Mouse (Mus musculus) embryonic fibroblast, embryonic 13.5 days (primary cell): ENCODE data around the gene Tie1. TPM values are rescaled to one million over a fixed set of nuclear protein-coding genes. Genes with fewer than 3 reads are reported as not detected.

Experiments used
- H3K27ac ChIP-seq: 2 replicates; pipeline ENCODE4 v1.5.1; 2012; ENCODE audit warnings: low read length, control low read depth, inconsistent platforms; ENCODE audit not compliant: insufficient read depth
- H3K4me1 ChIP-seq: 2 replicates; pipeline ENCODE4 v1.6.1; 2011; ENCODE audit warnings: low read length; ENCODE audit not compliant: control insufficient read depth, insufficient read depth
- H3K4me3 ChIP-seq: 2 replicates; pipeline ENCODE4 v1.5.1; 2011; ENCODE audit warnings: mild to moderate bottlenecking, control low read depth, low read length; ENCODE audit not compliant: insufficient read depth
- CTCF ChIP-seq: IDR thresholded peaks from 2 replicates; pipeline ENCODE4 v1.5.1; 2011; ENCODE audit warnings: mild to moderate bottlenecking, control low read depth, low read length, moderate library complexity, borderline replicate concordance; ENCODE audit not compliant: insufficient read depth
- POLR2A ChIP-seq: IDR thresholded peaks from 2 replicates; pipeline ENCODE4 v1.6.1; 2011; ENCODE audit warnings: low read depth, mild to moderate bottlenecking, control low read depth, low read length, moderate library complexity
- polyA plus RNA-seq: library from polyadenylated mRNA; stranded (reverse); fragments of >200 nt; gene quantifications from 2 replicates; pipeline ENCODE4 v1.2.4, GENCODE M21; 2011; ENCODE audit warnings: low read depth; ENCODE audit not compliant: missing spikeins, insufficient read length

Gene Tie1
- not detected in 2 replicates for polyA plus RNA-seq

DNA sequence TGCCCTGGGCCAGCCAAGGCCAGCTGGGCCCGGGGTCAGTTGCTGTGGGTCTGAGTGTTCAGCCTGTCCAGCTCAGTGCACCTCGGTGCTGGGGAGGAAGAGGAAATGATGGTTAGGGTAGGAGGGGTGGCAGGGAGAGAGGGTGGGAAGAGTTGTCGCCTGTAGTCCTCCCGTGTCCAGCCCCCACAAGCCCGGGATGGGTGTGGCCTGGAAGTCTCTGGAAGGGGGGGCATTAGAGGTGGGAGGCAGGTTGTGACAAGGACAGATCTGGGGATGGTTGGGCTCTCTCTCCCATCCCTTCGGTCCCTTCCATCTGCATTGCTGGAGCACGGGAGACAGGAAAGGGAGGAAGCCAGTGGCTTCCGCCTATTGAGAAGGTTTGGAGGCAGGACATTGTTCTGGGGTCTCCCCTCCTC, at the start of gene Tie1:
Gene Tie1 (minus strand): TSS at position 345 of the 416 bp plus-strand sequence.
- H3K4me3 ChIP-seq, result no peak within 1 kb of the TSS

DNA sequence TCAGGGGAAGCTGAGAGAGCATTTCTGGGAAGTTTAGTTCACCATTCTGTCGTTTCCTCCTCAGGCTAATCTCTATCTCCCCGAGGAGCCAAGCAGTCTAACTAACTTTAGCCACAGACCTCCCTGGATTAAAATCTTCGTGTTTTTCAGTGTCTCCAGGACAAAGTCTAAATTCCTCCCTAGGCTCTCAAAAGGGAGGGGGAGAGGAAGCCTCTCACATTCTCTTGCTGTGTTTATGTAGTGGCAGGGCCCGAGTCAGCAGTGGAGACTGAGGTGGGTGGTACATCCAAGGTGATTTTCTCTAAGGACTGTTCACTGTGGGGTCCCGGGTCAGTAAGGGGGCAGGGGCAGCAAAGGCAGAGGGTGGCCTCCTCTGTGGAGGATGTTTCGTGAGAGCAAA, 47.9 kb upstream of the Tie1 start:
- Histone ChIP-seq H3K4me3 (no peak overlapping the region), H3K4me1 (no peaks in the 10 kb centered on the region), H3K27ac (no peak overlapping the region)
- TF ChIP-seq POLR2A (no peak), CTCF (no peak)

More for the DNA sequence above, at the start of gene Tie1:
- no peaks in the 10 kb centered on the region for H3K4me1 ChIP-seq
- H3K27ac ChIP-seq, result no peak within 1 kb of the TSS
- TF ChIP-seq CTCF (no peak), POLR2A (no peak)

DNA sequence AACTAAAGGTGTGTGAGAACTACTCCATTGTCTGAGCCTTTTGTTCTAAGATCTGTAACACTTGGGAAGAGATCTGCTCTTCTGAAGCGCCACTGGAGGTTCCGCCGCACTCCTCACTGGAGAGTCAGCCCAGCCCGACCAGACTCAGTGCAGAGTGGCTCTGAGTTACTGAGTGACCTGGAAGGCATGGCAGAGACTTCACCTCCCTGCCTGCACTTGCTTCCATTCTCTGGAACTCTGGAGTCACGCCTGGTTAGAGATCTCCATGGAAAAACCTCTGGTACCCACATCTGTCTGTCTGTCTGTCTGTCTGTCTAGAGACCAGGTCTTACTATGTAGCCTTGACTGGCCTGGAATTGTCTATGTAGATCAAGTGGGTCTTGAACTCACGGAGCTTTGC, 45.7 kb upstream of the Tie1 start:
- no peak for TF ChIP-seq CTCF
- TF ChIP-seq POLR2A, result no peak
- no peaks in the 10 kb centered on the region for H3K4me1 ChIP-seq
- H3K4me3 ChIP-seq, result no peak overlapping the region

DNA sequence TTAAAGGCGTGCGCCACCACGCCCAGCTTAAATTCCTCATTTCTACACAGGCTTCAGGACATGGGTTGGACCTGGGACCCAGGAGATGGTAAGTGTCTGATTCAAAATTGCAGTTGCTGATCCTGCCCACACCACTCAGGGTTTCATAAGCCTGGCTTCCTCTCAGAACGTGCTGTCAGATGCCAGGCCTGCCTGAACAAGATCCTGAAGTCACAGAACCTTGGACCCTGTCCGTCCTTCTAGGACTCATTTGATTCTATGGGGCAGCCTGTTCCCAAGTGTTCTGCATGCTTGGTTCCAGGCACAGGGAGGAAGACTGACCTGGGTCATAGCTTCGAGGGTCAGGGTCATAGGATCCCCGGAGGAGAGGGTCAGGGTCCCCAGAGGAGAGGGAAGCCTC, 43.7 kb upstream of the Tie1 start:
- H3K4me1 ChIP-seq, result no peaks in the 10 kb centered on the region
- no peak overlapping the region for H3K4me3 ChIP-seq
- no peak for TF ChIP-seq POLR2A
- no peak for TF ChIP-seq CTCF
- H3K27ac ChIP-seq, result no peak overlapping the region

More for the DNA sequence above, 45.7 kb upstream of the Tie1 start:
- H3K27ac ChIP-seq, result no peak overlapping the region; the same call in 1 of the 2 replicates

DNA sequence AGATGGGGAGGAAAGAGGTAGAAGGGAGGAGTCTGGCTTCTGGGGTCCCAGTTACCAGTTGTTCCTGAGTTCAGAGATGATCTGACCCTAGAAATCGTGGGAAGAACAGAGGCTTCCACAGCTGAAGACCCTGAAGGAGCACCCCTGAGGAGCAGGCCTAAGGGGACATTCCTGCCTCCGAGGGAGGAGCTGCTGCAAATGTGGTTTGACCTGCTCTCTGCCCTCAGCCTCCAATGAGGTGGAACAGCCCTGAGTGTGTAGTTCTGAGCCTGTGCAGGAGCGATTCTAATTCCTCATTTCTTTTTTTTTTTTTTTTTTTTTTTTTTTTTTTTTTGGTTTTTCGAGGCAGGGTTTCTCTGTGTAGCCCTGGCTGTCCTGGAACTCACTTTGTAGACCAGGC, 43.3 kb upstream of the Tie1 start:
- Histone ChIP-seq H3K4me3 (no peak overlapping the region), H3K27ac (no peak overlapping the region), H3K4me1 (no peaks in the 10 kb centered on the region)
- no peak for TF ChIP-seq CTCF
- TF ChIP-seq POLR2A, result no peak

DNA sequence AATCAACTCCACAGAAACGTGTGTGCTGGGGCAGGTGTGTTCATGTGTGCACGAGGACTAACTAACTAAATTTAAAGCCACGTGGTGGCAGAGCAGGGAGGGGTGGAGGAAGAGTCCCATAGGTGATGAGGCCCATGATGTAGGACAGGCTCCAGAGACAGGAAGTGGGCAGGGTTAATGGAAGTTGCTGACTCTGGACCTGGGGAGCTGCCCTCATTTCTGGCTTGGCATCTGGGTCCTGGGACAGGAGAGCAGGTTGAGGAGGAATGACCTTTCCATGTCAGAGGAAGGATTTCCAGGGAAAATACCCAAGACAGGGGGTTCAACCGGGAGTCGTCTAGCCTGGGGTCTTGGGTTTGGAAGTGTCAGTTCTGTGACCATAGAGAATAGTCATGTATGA, 42.8 kb upstream of the Tie1 start:
- Histone ChIP-seq H3K4me3 (no peak overlapping the region), H3K4me1 (no peaks in the 10 kb centered on the region), H3K27ac (no peak overlapping the region)
- TF ChIP-seq POLR2A (no peak), CTCF (no peak)

DNA sequence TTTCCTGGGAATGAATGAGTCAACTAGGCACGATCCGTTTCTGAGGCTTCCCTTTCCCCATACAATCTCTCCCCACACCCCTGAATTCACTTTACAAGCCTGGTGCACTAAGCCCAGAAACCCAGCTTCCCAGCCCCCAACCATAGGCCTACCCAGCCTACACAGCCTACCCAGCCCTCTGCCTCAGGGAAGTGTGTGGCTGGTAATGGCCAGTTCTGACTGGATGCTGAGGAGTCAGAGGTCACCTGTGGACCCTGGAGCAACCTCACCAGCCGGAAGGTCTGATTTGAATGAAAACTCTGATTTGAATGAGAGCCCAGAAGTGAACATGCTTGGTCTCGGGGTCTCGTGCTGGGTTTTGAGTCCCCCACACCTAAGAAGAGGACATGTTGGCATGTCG, 37.9 kb upstream of the Tie1 start:
- TF ChIP-seq CTCF, result no peak
- no peak for TF ChIP-seq POLR2A
- no peak overlapping the region for H3K27ac ChIP-seq
- H3K4me1 ChIP-seq, result no peaks in the 10 kb centered on the region
- no peak overlapping the region for H3K4me3 ChIP-seq

DNA sequence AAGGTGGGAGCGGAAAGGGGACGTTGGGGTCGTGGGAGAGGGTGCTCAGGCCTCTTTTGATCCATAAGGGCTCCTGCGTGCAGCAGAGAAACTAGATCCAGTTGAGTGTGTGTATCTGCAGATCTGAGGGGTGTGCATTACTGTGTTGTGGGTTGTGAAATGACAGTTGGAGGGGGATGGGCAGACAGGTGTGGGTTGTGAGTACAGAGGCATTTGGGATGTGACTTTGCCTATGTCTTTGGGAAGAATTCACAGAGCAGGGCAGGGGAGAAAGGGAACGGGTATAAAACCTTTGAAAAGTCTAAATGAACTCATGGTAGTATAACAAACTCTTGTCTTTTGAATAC, 37.4 kb upstream of the Tie1 start:
- Histone ChIP-seq H3K4me1 (no peaks in the 10 kb centered on the region), H3K4me3 (no peak overlapping the region), H3K27ac (no peak overlapping the region)
- TF ChIP-seq POLR2A, result no peak

DNA sequence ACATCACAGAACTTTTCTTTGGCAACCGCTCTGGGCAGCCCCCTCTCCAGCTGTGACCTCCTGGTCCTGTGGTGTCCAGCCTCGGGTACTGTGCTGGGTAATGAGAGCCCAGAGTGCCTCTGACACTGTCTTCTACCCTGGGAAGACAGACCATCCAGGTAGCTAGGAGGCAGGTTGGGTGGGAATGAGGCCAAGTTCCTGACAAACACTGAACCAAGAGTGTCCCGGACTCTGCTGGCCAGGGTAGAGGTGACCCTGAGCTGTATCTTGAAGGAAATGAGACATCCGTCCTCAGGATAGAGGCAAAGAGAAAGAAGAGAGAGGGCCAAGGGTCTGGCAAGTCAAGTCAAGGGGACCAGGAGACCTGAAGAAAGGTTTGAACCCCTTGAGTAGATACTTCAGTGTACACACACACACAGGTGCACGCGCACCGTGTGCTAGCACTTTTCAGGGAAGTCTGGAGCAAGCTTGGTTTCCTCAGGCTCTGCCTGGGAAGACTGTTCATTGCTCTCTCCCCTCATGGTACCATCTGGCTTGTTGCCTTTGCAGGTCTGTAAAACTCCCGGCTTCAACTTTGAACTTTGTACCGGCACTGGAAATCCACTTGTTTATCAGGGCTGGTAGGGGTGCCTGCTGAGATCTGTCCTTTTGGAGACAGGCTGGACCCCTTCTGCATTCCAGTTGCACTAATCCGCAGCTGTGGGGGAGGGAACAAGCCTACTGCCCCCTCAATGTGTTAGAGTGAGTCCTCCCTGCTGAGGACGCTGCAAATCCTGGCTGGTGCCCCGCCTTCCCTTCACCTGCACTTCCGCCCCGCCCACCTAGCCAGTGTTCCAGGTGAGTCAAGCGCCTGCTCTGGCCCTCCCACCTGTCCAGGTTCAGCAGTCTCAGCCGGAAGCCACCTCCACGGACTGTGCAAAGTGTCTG, 36.8 kb upstream of the Tie1 start, which contains the start of gene 2610528J11Rik:
Gene 2610528J11Rik (plus strand): TSS at position 592 of the 927 bp plus-strand sequence.
- TF ChIP-seq CTCF (no peak), POLR2A (no peak)
- Histone ChIP-seq H3K27ac (no peak within 1 kb of the TSS), H3K4me1 (no peaks in the 10 kb centered on the region), H3K4me3 (no peak within 1 kb of the TSS)

DNA sequence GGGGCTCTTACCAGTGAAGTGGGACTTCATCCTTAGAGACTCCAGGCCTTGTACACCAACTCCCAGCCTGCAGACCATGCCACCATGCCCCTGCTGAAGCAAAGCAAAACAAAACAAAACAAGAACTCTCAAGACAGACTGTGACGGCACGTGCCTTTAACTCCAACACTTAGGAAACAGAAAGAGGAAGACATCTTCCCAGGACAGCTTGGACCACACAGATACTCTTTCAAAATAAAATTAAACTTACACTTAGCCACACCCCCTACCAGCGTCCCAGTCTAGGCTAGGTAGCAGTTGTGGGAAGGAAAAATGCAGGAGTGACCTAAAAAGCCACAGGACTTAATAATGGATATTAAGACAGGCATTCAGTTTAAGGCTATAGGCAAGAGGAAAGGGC, 35.9 kb upstream of the Tie1 start:
- no peaks in the 10 kb centered on the region for H3K4me1 ChIP-seq
- TF ChIP-seq POLR2A (no peak), CTCF (no peak)
- no peak overlapping the region for H3K27ac ChIP-seq
- no peak overlapping the region for H3K4me3 ChIP-seq
